Mouse (Mus musculus): ENCODE measurements around the gene Acoxl.

The Acoxl gene

GRCm38 (mm10) chr2:128033503-128033902 lies 194.8 kb downstream of the Acoxl start:
- DNase-seq (ENCODE audit: low spot score) = no peak

GRCm38 (mm10) chr2:128034066-128034665 lies 195.5 kb downstream of the Acoxl start:
- DNase-seq (ENCODE audit: low spot score) = no peak

- no peak for DNase-seq (ENCODE audit: low spot score)
Measured at GRCm38 (mm10) chr2:128038259-128038890, 199.7 kb downstream of the Acoxl start.

GRCm38 (mm10) chr2:128041066-128041750 lies 202.5 kb downstream of the Acoxl start:
- DNase-seq (ENCODE audit: low spot score) = no peak

GRCm38 (mm10) chr2:128046454-128046853 lies 207.8 kb downstream of the Acoxl start:
- DNase-seq (ENCODE audit: low spot score) = no peak

GRCm38 (mm10) chr2:128054905-128055304 lies 216.2 kb downstream of the Acoxl start:
- DNase-seq (ENCODE audit: low spot score) = no peak

GRCm38 (mm10) chr2:128057872-128058271 lies 219.2 kb downstream of the Acoxl start:
- no peak for DNase-seq (ENCODE audit: low spot score)

- no peak for DNase-seq (ENCODE audit: low spot score)
Measured at GRCm38 (mm10) chr2:128058627-128059026, 220.0 kb downstream of the Acoxl start.

- DNase-seq (ENCODE audit: low spot score) = no peak
Measured at GRCm38 (mm10) chr2:128060213-128060612, 221.5 kb downstream of the Acoxl start.

- no peak for DNase-seq (ENCODE audit: low spot score)
Measured at GRCm38 (mm10) chr2:128060680-128061287, 222.1 kb downstream of the Acoxl start.

- no peak for DNase-seq (ENCODE audit: low spot score)
Measured at GRCm38 (mm10) chr2:128061491-128061890, 222.8 kb downstream of the Acoxl start.

- no peak for DNase-seq (ENCODE audit: low spot score)
Measured at GRCm38 (mm10) chr2:128062756-128063155, 224.1 kb downstream of the Acoxl start.

GRCm38 (mm10) chr2:128065013-128065412 lies 226.3 kb downstream of the Acoxl start:
- DNase-seq (ENCODE audit: low spot score) = no peak

GRCm38 (mm10) chr2:128065576-128065975 lies 226.9 kb downstream of the Acoxl start:
- DNase-seq (ENCODE audit: low spot score) = no peak

- no peak for DNase-seq (ENCODE audit: low spot score)
Measured at GRCm38 (mm10) chr2:128067162-128067561, 228.5 kb downstream of the Acoxl start.

GRCm38 (mm10) chr2:128067596-128067995 lies 228.9 kb downstream of the Acoxl start:
- no peak for DNase-seq (ENCODE audit: low spot score)

GRCm38 (mm10) chr2:128068176-128068575 lies 229.5 kb downstream of the Acoxl start:
- no peak for DNase-seq (ENCODE audit: low spot score)

- no peak for DNase-seq (ENCODE audit: low spot score)
Measured at GRCm38 (mm10) chr2:128069025-128069424, 230.3 kb downstream of the Acoxl start.

- DNase-seq (ENCODE audit: low spot score) = no peak
Measured at GRCm38 (mm10) chr2:128071791-128072190, 233.1 kb downstream of the Acoxl start.

GRCm38 (mm10) chr2:128072944-128073343 lies 234.3 kb downstream of the Acoxl start:
- DNase-seq (ENCODE audit: low spot score) = no peak

- no peak for DNase-seq (ENCODE audit: low spot score)
Measured at GRCm38 (mm10) chr2:128073603-128074002, 234.9 kb downstream of the Acoxl start.

- no peak for DNase-seq (ENCODE audit: low spot score)
Measured at GRCm38 (mm10) chr2:128076936-128077335, 238.3 kb downstream of the Acoxl start.

- peak; percentile 9 for DNase-seq (ENCODE audit: low spot score)
Measured at GRCm38 (mm10) chr2:128078859-128079258, 240.2 kb downstream of the Acoxl start.

Data from ovary, postnatal 14 days (tissue).